Mouse (Mus musculus) gastrocnemius, adult 18-20 months (tissue): Measurements from ENCODE around the gene Rai2. TPM values are rescaled to one million over a fixed set of nuclear protein-coding genes. Genes with fewer than 3 reads are reported as not detected.
A peak's percentile ranks its signal among the peaks of the same experiment; 100 is the strongest.

Experiments used
- DNase-seq: peaks from one replicate; pipeline ENCODE4 v3.0.0; 2021; ENCODE audit warnings: low spot score
- long read RNA-seq, 2 experiments: library from polyadenylated mRNA; stranded (forward); transcript quantifications; one replicate each; pipeline ENCODE4 v2.0.0; 2021
- total RNA-seq, 2 experiments: library from RNA; stranded (reverse); gene quantifications; 2 replicates each; pipeline ENCODE4 v1.2.3; 2021

Gene Rai2
- 10 to 100 TPM; 28.3 to 30.3 TPM for total RNA-seq
- long read RNA-seq, experiment 1, transcript Rai2-201 (2 exons, 2,204 nt): major isoform, 36 of 41 reads
- long read RNA-seq, experiment 1, partial matches to known transcripts: 0 of 41 reads
- long read RNA-seq, experiment 1, other reads (novel, unspliced or antisense): 1 of 41 reads
- long read RNA-seq, experiment 2, transcript Rai2-201 (2 exons, 2,204 nt): major isoform, 26 of 34 reads
- long read RNA-seq, experiment 2, partial matches to known transcripts: 0 of 34 reads
- long read RNA-seq, experiment 2, other reads (novel, unspliced or antisense): 4 of 34 reads

DNA sequence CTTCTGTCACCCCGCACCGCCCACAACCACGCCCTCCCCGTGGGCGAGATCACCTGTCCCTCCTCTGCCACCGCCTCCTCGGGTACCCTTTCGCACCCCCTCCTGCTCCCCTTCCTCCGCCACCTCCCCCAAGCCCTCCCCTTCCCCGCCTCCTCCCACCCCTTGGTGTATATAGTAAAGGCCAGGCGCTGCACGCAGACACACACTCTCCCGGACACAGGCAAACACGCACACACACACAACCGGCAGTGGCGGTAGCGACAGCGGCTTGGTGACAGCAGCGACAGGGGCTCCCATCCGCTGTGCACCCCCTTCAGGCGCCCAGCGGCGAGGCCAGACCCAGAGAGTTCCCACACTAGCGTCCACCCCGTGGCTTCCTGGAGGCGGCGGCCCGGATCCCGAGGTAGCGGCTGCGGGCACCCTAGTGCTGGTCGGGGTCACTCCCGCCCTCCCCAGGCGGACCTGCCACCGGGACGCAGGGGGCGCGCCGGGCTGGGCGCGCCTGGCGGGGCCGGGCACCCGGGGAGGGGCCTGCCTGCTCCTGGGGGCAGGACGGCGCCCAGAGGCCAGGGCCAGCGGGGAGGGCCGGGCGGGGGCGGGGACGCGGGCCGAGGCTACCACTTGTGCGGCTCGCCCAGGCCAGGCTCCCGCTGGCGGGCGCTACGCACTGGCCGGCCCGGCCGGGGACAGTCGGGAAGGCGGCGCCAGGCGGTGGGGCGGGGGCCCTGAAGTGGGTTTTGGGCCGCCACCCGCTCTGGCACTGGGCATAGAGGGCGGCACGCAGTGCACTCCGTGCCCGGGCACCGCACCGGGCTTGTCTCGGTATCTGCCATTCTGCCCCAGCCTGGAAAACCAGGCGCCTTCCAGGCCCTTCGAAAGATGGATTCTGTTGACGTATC lies at the start of gene Rai2:
Gene Rai2 (plus strand): TSS at position 205 of the 899 bp plus-strand sequence.
- peak; percentile 20 for DNase-seq

DNA sequence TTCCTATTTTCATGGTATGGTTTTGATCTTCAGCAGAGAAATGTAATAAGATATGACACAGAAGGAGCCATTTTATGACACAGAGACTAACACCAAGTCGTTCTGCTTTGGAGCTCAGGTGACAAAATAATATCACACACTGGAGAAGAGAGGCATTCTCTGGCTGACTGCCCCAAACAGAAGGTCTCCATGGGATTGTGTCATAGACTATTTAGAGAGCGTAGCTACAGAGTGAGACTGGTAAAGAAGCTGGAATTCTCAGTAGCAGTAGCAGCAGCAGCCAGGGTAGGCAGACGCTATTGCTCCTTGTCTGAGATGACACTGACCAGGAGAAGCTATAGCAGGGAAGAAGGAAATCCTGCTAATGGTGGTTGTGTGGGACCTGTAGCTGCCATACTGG lies 27.5 kb upstream of the Rai2 start:
- DNase-seq: peak; percentile 57

DNA sequence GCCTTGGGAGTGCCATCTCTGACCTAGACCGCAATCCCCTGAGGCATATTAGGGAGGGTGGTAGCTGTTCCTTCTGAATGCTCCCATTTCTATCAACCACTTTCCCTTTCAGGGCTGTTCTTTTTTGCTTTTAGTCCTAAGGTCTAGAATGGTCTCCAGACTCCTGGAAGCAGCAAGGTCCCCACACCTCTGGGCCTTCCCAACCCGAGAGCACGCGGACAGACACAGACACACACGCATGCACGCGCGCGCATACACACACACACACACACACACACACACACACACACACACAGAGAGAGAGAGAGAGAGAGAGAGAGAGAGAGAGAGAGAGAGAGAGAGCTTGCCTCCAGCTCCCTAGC lies 385 bp upstream of the Rai2 start:
- no peak for DNase-seq

DNA sequence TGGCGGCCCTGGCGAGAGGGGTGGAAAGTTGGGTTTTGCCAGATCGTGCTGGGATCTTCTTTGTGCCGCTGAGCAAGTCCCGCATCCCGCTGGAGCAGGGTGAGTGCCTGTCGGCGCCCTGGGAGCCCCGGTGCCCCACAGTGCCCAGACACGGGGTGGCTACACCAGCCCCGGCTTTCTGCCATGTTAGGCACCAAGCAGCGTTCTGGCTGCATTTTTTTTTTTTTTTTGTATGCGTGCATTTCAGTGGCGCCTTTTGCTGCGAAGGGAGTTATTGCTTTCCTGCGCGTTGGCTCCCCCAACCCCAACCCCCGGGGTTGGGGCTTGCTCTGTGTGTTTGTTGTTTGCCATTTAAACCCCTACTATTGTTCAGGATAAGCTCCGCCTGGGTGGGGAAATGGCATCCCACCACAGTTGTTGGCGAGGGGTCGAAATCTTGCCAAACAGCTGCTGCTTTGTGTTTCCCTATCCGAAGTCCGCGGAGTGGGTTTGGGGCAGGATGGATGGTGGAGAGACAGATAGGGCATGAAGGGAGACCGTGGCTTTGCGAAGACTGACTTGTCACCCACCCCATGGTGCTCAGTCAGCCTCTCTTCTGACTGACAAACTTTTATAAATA lies 1.0 kb downstream of the Rai2 start:
- no peak for DNase-seq

DNA sequence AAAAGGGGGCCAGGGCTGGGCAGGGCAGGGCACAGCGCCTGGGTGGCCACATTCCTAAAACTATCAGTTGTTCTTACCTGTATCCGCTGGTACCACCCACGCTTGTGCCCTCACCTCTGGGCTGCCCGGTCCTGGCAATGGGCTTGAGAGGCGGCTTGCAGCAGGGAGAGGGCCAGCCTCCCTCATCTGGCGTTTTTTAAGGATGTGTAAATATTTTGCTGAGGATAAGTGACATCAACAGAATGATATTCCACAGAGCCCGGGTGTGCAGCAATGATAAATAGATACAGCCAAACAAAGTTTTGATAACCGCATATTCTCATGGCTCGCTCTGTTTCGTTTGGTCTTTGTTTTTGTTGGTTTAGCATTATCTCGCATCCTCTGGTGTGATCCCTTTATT lies 1.7 kb downstream of the Rai2 start:
- peak; percentile 7 for DNase-seq

DNA sequence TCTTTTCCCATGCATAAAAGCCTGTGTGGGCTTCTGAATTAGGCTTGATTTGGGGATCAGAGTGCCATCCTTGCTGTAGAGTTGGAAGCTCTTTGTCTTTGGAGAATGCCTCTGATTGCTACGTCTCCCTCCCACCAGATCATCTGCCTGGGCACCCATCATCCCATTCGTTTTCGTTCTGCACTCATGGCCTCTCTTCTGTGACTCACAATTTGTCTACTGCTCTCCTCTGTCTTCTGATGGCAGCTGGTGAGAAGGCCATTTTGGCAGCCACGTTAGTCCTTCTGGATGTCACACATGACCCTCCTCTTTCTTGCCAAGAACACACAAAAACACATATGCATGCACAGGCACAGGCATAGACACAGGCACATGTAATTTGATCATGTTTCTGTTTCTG lies 4.2 kb downstream of the Rai2 start:
- no peak for DNase-seq

DNA sequence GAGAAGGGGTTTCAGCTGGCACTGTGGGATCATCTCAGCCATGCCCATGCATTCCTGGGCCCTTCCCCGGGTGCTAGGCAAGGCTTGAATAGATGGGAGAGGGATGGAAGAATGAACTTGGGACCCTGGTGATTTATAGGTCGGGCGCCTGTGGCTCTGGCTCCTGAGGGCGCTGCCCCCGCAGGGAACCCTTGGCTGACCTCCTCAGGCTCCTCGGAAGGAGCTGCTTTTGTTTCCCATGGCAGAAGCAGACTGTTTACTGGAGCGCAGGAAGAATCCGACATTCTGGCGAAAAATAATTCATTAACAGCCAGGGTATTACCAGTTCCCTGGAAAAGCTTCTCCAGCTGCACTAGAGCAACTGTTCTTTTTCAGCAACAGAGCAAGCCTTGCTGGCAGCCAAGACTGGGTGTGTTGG lies 6.5 kb downstream of the Rai2 start:
- peak; percentile 12 for DNase-seq

DNA sequence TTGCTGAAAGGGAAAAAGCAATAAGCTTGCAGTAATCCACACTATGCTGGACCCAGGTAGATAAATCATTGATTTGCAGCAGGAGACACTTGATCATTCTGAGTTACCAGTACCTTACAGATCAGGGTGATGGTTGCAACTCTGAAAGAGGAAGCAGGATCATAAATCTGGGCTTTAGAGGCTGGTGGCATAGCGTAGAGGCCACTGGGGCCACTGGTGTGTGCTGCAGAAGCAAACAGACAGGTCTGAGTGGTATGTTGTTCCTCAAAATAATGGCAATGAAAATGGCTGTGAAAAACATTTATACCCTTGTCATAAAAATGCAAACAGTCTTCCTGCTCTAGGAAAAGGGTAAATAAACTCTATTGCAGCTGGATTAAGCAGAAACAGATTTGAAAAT lies 9.4 kb downstream of the Rai2 start:
- no peak for DNase-seq

DNA sequence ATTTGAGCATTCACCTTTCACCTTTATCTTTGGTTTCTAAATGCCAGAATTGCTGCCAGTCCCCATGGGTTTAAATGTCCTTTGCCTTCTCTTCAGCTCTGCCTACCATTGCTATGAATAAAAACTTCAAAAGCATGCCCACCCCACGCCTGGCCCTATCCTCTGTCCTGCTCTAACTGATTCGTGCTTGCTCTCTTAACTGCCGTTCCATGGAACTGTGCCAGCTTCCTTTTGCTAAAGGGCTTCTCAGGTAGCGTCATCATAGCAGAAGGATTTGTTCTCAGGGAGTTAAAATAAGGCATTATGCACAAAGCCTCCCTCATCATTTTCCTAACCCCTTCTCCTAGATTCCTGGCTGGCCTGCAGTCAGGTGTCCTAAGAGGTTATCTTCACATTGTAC lies 11.6 kb downstream of the Rai2 start:
- no peak for DNase-seq

DNA sequence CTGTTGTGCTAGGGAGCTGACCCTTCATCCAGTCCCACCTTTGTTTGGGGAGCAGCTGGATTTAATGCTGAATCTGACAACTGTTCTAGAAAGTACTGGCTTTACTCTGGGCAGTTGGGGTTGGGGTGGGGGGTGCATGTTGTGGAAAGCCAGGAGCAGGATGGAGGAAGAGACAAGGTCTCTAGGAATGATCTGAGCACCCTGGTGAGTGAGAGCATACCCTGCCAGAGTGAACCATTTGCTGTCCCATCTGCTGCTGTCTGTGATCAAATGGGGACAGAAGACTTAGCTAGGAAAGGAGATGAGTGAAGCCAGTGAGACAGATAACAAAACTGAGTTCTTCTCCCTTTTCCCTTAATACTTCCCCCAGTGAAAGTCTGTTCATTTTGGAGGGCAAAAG lies 13.2 kb downstream of the Rai2 start:
- no peak for DNase-seq

DNA sequence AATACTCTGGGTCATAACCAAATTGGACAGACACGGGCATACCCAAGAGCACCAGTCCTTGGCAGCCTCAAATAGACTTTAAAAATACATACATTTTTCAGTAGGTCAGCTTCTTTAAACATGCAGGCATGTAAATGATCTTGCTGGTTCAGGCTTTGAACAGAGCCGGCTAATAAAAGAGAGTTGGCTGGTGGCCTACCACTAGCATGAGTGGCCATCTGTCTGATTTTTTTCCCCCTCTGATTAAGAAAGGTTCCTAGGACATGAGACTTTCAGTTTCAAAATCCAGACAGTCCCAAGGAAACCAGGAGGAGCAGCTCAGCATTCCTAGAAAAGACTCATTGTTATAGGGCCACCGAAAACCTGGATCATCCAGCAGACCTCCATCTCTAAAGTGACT lies 15.0 kb downstream of the Rai2 start:
- DNase-seq: peak; percentile 6

DNA sequence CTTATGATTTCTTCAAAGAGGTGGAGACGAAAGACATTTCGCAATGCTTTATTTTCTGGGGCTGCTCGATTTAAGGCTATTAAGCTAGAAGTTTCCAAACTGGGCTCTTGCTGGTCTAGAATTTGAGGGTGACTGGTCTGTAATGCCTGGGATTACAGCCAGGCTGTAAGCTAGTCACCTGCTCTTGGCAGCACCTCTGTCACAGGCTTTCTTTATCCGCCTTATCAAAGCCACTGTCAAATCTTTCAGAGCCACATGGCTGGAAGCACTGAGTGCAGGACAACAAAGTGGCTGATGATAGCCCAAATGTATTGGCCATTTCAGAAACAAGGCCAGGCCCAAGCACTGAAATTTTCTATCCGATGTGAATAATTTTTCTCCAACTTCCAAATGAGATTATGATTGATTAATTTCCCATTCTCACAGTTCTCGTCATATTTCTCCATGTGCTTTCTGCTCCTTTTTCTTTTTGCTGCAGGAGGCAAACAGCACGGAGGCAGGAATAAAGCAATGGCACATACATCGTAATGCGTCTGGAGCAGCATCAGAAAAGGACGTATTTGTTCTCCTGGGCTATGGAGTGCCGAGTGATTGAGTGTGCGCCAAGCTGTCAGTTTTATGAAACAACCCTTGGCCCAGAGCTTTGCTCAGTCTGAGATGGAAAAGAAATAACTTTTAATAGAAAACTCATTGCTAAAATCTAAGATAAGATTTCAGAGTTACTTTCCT lies 16.9 kb downstream of the Rai2 start:
- no peak for DNase-seq

DNA sequence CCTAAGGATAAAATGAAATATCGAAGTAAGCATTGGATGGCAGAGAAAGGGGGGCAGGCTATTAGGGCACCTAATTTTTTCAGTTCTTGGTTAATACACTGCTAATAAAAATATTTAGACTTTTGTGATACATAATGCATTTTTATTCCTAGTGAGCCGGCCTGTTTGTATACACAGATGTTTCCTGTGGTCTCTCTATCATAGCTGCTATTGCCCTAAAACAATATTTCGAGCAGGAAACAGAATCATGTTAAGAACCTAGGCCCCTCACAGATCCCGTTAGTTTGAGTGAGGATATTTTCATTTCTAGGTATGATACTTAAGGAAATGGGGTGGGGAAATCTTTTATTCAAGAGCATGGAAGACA lies 17.4 kb downstream of the Rai2 start:
- DNase-seq: no peak

DNA sequence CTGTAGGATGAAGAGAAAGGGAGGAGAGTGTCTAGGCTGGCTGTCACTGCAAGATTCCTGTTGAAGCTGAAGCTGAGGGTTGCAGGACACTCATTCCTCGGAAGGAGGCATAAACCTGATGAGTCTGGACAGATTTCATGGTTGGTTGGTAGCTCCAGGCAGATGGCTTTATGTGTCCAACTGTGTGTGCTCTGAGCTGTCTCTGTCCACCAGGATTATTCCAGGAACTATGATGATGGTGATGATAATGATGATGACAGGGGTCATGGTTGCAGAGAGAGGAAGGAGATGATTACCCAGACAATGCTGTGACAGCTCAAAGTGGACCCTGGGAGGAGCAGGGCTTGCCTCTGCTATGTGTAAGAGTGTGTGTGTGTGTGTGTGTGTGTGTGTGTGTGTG lies 22.5 kb downstream of the Rai2 start:
- no peak for DNase-seq

DNA sequence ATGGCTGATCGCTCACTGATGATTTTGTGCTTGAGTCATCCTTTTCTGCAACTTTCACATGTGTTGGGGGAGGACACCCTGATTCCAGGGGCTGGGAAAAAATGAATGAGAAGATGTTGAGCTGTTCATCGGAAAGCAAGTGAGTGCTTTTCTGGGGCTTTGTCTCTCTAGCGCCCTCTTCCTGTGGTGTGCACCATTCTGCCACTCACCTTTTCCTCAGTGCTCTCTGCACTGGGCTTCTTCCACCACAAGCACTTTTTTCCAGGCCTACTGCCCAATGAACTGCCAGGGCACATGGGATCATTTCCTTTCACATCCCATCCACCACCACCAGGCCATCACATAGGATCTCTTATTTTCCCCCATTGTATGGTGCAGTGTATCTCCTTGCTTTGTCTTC lies 26.2 kb downstream of the Rai2 start:
- DNase-seq: peak; percentile 4

DNA sequence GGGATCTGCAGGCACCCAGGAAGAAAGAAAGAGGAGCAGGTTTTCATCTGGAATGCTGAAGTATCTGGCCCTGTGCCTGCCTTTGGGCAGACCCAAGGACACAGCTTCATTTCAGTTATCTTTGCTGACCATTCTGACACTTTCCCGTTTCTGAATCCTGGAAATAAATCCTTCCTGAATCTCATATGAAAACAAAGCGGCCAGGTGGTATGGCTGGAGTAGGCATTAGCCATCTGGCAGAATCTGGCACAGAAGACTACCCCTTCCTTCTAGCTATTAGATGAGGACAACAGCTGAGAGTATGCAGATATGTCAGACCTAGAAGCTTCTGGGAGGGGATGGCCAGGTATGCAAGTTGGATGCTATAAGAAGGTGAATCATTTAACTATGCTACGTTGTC lies 28.4 kb downstream of the Rai2 start:
- no peak for DNase-seq

DNA sequence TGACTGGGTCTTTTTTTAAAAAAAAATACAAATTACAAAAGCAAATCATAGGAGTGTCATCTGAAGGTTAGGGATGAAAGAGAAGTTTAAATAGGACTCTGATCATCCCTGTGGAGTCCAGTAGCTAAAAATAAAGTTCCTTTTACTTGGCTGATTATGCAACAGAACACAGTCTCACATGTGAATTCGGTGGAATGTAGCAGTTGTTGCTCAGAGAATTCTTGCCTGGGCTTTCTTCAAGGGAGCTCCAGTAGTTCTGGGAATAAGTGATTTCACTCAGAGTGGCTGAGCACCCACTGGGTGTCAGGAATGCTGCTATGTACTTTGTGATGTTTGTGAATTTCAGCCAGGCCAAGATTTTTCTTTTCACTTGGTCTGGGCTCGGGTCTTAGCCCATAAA lies 30.5 kb downstream of the Rai2 start:
- no peak for DNase-seq

DNA sequence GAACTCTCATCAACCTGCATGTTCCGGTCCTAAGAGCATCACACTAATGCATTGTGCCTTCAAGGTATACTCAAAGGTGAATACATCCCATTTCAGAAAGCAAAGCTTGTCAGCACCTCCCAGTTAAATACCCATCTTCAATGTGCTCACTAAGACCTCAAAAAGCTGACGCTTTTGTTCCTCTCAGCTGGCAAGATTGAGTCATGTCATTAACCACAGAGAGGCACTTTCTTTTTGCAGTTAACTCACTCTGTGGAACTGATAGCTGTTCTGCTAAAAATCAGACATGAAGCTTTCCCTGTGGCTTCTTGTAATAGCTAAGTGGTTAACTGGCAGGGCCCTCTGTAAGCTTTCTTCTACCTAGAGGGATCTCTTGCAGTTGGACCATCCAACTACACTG lies 36.6 kb downstream of the Rai2 start:
- no peak for DNase-seq

DNA sequence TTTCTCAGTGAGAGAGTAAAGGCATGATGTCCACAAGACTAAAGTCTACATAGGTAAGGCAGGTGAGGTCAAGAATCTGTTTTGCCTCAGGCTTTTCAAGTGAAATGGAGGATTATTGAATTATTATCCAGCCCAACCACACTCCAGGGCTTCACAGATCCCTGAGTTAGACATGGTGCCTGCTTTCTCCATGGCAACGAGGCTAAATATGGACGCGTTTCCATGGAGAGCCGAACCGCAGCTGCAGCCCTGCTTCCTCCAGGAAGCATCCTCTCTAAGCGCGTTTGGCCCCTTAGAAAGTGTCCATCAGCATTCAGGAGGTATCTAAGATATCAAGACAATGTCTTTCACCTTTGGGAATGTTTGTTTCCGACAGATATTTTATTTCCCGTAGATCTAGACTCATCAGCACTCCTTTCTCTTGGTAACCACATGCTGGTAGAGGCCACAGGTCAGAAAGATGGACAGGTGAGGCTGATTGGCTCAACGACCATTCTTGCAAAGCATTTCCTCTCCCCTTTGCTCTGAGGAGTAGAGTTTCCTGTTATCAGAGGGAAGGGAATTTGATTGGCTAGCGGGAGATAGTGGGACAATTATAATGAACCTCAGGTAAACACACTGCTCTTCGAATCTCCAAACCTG lies 59.6 kb downstream of the Rai2 start:
- no peak for DNase-seq

DNA sequence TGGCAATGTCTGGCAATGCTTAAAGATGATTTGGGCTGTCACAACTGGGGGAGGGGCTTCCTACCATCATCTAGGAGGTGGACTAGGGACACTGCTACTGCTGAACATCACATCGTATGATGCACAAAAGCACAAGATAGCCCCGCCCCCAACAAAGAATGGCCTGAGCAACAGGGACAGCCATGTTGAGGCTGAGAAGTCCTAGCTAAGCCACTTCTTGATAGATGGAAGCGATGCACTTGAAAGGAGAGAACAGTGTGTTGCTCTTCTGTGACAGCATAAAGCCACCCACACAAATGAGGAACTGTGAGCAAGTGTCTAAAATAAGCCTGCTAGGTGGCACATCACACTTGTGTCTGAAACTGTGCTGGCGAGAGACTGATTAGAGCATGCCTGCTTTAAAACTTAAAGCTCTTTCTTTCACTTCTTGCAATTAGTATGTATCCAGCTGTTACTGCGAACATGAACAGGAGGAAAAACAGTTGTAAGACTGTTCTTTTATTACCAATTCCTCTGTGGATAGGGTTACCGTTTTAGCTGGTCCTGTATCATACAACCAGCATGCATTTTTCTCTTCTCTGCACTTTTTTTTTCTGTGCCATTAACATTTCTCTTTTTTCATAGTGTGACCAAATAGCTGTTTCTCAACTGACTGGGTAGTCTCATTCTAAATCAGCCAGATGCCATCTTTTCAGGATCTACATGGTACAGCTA lies 63.6 kb downstream of the Rai2 start:
- no peak for DNase-seq

DNA sequence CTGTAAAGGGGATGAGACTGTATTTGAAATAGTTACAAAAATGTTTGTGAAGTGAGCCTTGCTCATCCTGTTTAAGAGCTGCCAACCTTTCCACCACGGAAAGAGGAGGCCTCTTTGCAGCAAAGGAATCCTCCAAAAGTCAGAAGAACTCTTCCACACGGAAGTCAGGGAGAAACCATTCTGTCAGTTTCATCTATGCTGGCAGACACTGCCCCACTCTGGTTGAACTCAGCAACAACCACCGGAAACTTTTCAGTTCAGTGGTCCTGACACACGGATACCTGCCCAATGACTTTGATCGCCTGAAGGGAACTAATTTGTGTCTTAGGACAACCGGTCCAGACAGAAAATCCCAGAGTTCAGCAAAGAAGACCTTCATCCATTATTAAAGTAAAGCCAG lies 73.3 kb downstream of the Rai2 start:
- DNase-seq: peak; percentile 31
